Mouse (Mus musculus): Measurements from ENCODE around the gene 3110009E18Rik.

3110009E18Rik gene

GRCm38 (mm10) chr1:120142551-120142950 is 21.6 kb downstream of the 3110009E18Rik start:
- DNase-seq (ENCODE audit: low spot score in 2 of 2), result no peak

DNA sequence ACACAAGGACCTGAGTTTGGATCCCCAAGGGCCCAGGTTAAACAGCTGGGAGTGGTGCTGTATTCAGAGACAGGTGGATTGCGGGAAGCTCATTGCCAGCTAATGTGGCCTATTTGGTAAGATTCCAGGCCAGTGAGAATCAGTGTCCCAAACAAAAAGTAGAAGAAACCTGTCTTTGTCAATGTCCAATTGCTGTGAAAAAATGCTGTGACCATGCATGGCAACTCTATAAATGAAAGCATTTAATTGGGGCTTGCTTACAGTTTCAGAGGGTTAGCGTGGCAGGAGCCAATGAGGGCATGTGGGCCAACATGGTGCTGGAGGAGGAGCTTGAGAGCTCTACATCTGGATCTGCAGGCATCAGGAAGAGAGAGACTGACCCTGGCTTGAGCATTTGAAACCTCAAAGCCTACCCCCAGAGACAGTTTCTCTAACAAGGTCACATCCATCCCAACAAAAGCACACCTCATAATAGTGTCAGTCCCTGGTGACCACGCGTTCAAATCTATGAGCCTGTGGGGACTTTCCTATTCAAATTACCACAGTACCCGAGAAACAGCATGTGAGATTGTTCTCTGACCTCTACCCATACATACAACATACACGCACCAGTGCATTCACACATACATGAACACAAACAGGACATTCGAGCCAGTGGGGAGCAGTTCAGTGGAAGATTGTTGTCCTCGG is 24.7 kb downstream of the 3110009E18Rik start:
- no peak for DNase-seq (ENCODE audit: low spot score in 2 of 2)

GRCm38 (mm10) chr1:120146994-120147393 is 26.0 kb downstream of the 3110009E18Rik start:
- no peak for DNase-seq (ENCODE audit: low spot score in 2 of 2)

- DNase-seq (ENCODE audit: low spot score in 2 of 2), result peak in 1 of 2 experiments; percentile 24
These were observed 33.2 kb downstream of the 3110009E18Rik start for GRCm38 (mm10) chr1:120154232-120154631.

- peak in 1 of 2 experiments; percentile 7 for DNase-seq (ENCODE audit: low spot score in 2 of 2)
These were observed 34.3 kb downstream of the 3110009E18Rik start for GRCm38 (mm10) chr1:120155325-120155724.

GRCm38 (mm10) chr1:120158474-120159127 is 37.6 kb downstream of the 3110009E18Rik start:
- DNase-seq (ENCODE audit: low spot score in 2 of 2), result no peak

- no peak for DNase-seq (ENCODE audit: low spot score in 2 of 2)
These were observed 40.5 kb downstream of the 3110009E18Rik start for GRCm38 (mm10) chr1:120161502-120161901.

- DNase-seq (ENCODE audit: low spot score in 2 of 2), result no peak
These were observed 41.6 kb downstream of the 3110009E18Rik start for GRCm38 (mm10) chr1:120162616-120163015.

DNA sequence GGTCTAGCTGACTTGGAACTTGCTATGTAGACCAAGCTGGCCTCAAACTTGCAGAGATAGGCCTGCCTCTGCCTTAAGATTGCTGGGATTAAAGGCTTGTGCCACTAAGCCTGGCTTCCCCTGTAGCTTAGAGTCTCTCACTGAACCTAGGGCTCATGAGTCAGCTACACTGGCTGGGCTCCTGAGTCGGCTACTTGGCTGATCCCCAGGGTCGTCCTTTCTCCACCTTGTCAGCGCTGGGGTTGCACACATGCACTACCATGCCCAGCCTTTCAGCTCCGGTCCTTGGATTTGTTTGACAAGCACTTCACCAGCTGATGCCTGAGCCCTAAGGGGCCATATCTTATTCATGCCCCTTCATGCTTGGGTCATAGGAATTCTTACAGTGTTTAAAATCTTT is 47.0 kb downstream of the 3110009E18Rik start:
- no peak for DNase-seq (ENCODE audit: low spot score in 2 of 2)

- DNase-seq (ENCODE audit: low spot score in 2 of 2), result no peak
These were observed 47.7 kb downstream of the 3110009E18Rik start for GRCm38 (mm10) chr1:120168674-120169073.

DNA sequence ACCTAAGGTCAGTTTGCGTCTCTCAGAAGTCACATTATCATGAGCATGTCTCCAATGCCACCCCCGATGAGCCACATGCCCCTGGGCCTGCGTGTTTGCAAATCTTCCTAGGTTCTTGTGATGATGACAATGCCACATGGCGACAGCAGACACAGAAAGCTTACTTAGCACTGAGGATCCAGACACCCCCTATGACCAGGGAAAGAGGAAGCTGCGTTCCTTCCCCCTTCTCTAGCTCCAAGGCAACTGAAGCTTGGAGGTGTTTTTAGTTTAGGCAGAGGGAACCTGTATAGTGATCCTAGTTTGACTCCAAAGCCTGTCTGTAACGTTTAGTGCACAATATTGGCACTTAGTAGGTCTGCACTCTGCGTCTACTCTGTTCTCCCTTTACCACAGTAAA is 49.3 kb downstream of the 3110009E18Rik start:
- no peak for DNase-seq (ENCODE audit: low spot score in 2 of 2)

GRCm38 (mm10) chr1:120171819-120172521 is 51.0 kb downstream of the 3110009E18Rik start:
- DNase-seq (ENCODE audit: low spot score in 2 of 2), result no peak

- DNase-seq (ENCODE audit: low spot score in 2 of 2), result peak in 1 of 2 experiments; percentile 11
These were observed 54.0 kb downstream of the 3110009E18Rik start for GRCm38 (mm10) chr1:120174991-120175390.

GRCm38 (mm10) chr1:120176313-120176712 is 55.3 kb downstream of the 3110009E18Rik start:
- DNase-seq (ENCODE audit: low spot score in 2 of 2), result no peak

- DNase-seq (ENCODE audit: low spot score in 2 of 2), result no peak
These were observed 56.2 kb downstream of the 3110009E18Rik start for GRCm38 (mm10) chr1:120177141-120177540.

GRCm38 (mm10) chr1:120186204-120186603 is 65.2 kb downstream of the 3110009E18Rik start:
- DNase-seq (ENCODE audit: low spot score in 2 of 2), result no peak

DNA sequence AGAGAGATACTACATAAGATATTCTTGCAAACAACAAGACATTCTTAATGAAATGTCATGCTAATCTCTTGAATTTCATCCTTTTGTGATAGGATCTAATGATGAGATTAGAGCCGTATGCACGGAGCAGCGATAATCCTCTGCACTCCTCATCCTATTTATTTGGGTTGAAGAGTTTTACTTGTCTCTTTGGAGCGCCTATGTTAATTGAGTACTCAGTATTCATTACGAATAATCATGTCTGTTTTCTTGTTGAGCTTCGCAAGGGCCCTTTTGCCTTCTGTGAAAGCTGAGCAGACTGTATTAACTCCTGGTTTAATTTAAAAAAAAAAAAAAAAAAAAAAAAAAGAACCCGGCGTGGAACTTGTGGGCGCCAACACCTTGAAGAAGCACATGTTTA is 65.7 kb downstream of the 3110009E18Rik start:
- DNase-seq (ENCODE audit: low spot score in 2 of 2), result no peak

GRCm38 (mm10) chr1:120187059-120187458 is 66.1 kb downstream of the 3110009E18Rik start:
- DNase-seq (ENCODE audit: low spot score in 2 of 2), result no peak

DNA sequence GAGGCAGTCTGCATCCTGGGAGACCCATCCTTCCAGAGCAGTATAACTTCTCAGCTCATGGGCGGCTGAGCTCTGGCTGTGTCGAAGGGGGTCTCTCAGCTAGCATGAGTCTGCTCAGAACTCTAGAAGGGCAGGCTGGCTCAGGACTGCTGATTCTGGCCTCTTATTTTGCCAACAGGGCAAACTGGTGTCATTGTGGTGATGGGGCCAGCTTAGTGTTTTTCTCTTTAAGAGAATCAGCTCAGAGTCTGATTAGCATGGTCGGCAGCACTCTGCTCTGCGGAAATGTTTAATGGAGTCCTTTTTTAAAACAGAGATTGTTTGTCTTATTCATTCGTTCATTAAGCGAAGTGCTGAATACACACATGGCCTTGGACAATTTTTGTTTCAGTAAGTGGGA is 68.2 kb downstream of the 3110009E18Rik start:
- no peak for DNase-seq (ENCODE audit: low spot score in 2 of 2)

GRCm38 (mm10) chr1:120190300-120190699 is 69.3 kb downstream of the 3110009E18Rik start:
- DNase-seq (ENCODE audit: low spot score in 2 of 2), result no peak

DNA sequence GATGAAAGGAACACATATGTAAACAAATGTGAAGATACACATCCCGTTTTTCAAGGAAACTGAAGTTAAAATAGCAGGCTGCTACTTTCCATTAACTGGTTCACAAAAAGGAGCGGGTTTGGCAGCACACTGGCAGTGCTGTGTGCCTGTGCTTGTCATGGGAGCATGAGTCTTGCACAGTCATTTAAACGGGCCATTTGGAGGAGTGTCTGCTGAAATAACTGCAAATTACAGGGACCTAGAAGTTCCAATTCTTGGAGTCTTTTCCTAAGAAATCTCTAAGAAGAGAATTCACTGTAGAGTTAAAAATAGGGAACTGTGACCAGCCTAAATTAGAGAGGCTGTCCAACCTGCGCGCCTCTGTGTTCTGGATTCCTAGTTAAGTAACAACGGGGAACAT is 70.0 kb downstream of the 3110009E18Rik start:
- DNase-seq (ENCODE audit: low spot score in 2 of 2), result no peak

DNA sequence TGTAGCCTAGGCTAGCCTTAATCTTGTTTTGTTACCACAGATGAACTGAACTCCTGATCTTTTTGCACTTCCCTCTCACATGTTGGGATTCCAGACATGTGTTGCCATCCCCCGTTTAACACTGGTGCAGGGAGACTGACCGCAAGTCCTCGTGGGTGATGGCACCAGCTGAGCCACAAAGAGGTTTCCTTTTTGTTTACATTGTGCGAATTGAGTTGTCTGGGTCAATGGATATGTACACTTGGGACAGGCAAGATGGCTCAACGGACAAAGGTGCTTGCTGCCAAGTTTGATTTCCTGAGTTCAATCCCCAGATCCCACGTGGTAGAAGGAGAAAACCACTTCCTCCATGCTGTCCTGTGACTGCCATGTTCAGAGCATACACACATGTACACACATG is 71.3 kb downstream of the 3110009E18Rik start:
- no peak for DNase-seq (ENCODE audit: low spot score in 2 of 2)

- DNase-seq (ENCODE audit: low spot score in 2 of 2), result no peak
These were observed 72.6 kb downstream of the 3110009E18Rik start for GRCm38 (mm10) chr1:120193586-120193985.
